Mouse (Mus musculus): Measurements from ENCODE around the gene Gm5127. TPM values are rescaled to one million over a fixed set of nuclear protein-coding genes. Genes with fewer than 3 reads are reported as not detected.

Gm5127 gene
- polyA plus RNA-seq (2014; fragmentation: Nextera tagmentation; extraction: Ambion mirVana), result 0.83 and 1.2 TPM in 2 replicates

- no peaks in the 10 kb centered on the region for H3K9me3 ChIP-seq (ENCODE audit: control insufficient read depth, low read length)
- no peaks in the 10 kb centered on the region for H3K27me3 ChIP-seq (ENCODE audit: control insufficient read depth, insufficient read depth, low read length)
- no peak for ATAC-seq (replicated peaks; ENCODE audit: low FRiP score)
- no peaks in the 10 kb centered on the region for H3K4me1 ChIP-seq (replicated peaks; ENCODE audit: control insufficient read depth, insufficient read depth, low read length)
- H3K4me3 ChIP-seq (ENCODE audit: low read depth, low read length), result no peak within 1 kb of the TSS
- H3K4me2 ChIP-seq (ENCODE audit: low read depth, low read length, severe bottlenecking), result no peak within 1 kb of the TSS
- no peaks in the 10 kb centered on the region for H3K36me3 ChIP-seq (ENCODE audit: control insufficient read depth, insufficient read depth, low read length)
- H3K27ac ChIP-seq (ENCODE audit: low read depth, low read length), result no peak within 1 kb of the TSS
- DNase-seq (ENCODE audit: low spot score), result no peak
- no peak within 1 kb of the TSS for H3K9ac ChIP-seq (ENCODE audit: low read length)
- 62% methylated on average over 3 of the region's 3 CpGs for WGBS
Measured at GRCm38 (mm10) chrX:106582886-106583285, at the start of gene Gm5127. TSS of gene Gm5127 (plus strand) at chrX:106583186.

GRCm38 (mm10) chrX:106536359-106536758 lies 46.6 kb upstream of the Gm5127 start:
- no peaks in the 10 kb centered on the region for H3K27me3 ChIP-seq (ENCODE audit: control insufficient read depth, insufficient read depth, low read length)
- 40% methylated on average over 3 of the region's 3 CpGs for WGBS

GRCm38 (mm10) chrX:106555457-106555856 lies 27.5 kb upstream of the Gm5127 start:
- Histone ChIP-seq H3K9me3 (ENCODE audit: control insufficient read depth, low read length) (no peaks in the 10 kb centered on the region), H3K36me3 (ENCODE audit: control insufficient read depth, insufficient read depth, low read length) (no peaks in the 10 kb centered on the region), H3K4me2 (ENCODE audit: low read depth, low read length, severe bottlenecking) (no peak overlapping the region), H3K27ac (ENCODE audit: low read depth, low read length) (no peak overlapping the region), H3K4me1 (replicated peaks; ENCODE audit: control insufficient read depth, insufficient read depth, low read length) (no peaks in the 10 kb centered on the region), H3K27me3 (ENCODE audit: control insufficient read depth, insufficient read depth, low read length) (no peaks in the 10 kb centered on the region), H3K4me3 (ENCODE audit: low read depth, low read length) (no peak overlapping the region), H3K9ac (ENCODE audit: low read length) (no peak overlapping the region)
- ATAC-seq (replicated peaks; ENCODE audit: low FRiP score), result no peak
- DNase-seq (ENCODE audit: low spot score), result no peak
- WGBS, result 91% methylated on average over 2 of the region's 2 CpGs

More at GRCm38 (mm10) chrX:106536359-106536758, 46.6 kb upstream of the Gm5127 start:
- Histone ChIP-seq H3K9me3 (ENCODE audit: control insufficient read depth, low read length) (no peaks in the 10 kb centered on the region), H3K27ac (ENCODE audit: low read depth, low read length) (no peak overlapping the region), H3K36me3 (ENCODE audit: control insufficient read depth, insufficient read depth, low read length) (no peaks in the 10 kb centered on the region), H3K4me1 (replicated peaks; ENCODE audit: control insufficient read depth, insufficient read depth, low read length) (no peaks in the 10 kb centered on the region), H3K9ac (ENCODE audit: low read length) (no peak overlapping the region), H3K4me2 (ENCODE audit: low read depth, low read length, severe bottlenecking) (no peak overlapping the region), H3K4me3 (ENCODE audit: low read depth, low read length) (no peak overlapping the region)
- no peak for DNase-seq (ENCODE audit: low spot score)
- ATAC-seq (replicated peaks; ENCODE audit: low FRiP score), result no peak

GRCm38 (mm10) chrX:106578966-106579365 lies 4.0 kb upstream of the Gm5127 start:
- H3K27ac ChIP-seq (ENCODE audit: low read depth, low read length), result no peak overlapping the region
- H3K27me3 ChIP-seq (ENCODE audit: control insufficient read depth, insufficient read depth, low read length), result no peaks in the 10 kb centered on the region
- no peak overlapping the region for H3K4me3 ChIP-seq (ENCODE audit: low read depth, low read length)
- no peaks in the 10 kb centered on the region for H3K9me3 ChIP-seq (ENCODE audit: control insufficient read depth, low read length)
- DNase-seq (ENCODE audit: low spot score) (no peak), ATAC-seq (replicated peaks; ENCODE audit: low FRiP score) (no peak)
- no peak overlapping the region for H3K4me2 ChIP-seq (ENCODE audit: low read depth, low read length, severe bottlenecking)
- H3K9ac ChIP-seq (ENCODE audit: low read length), result no peak overlapping the region
- H3K36me3 ChIP-seq (ENCODE audit: control insufficient read depth, insufficient read depth, low read length), result no peaks in the 10 kb centered on the region
- 34% methylated on average over 3 of the region's 3 CpGs for WGBS
- H3K4me1 ChIP-seq (replicated peaks; ENCODE audit: control insufficient read depth, insufficient read depth, low read length), result no peaks in the 10 kb centered on the region

GRCm38 (mm10) chrX:106580410-106580809 lies 2.6 kb upstream of the Gm5127 start:
- no peak for DNase-seq (ENCODE audit: low spot score)
- Histone ChIP-seq H3K4me3 (ENCODE audit: low read depth, low read length) (no peak overlapping the region), H3K27me3 (ENCODE audit: control insufficient read depth, insufficient read depth, low read length) (no peaks in the 10 kb centered on the region), H3K9ac (ENCODE audit: low read length) (no peak overlapping the region), H3K4me1 (replicated peaks; ENCODE audit: control insufficient read depth, insufficient read depth, low read length) (no peaks in the 10 kb centered on the region), H3K4me2 (ENCODE audit: low read depth, low read length, severe bottlenecking) (no peak overlapping the region), H3K9me3 (ENCODE audit: control insufficient read depth, low read length) (no peaks in the 10 kb centered on the region), H3K36me3 (ENCODE audit: control insufficient read depth, insufficient read depth, low read length) (no peaks in the 10 kb centered on the region), H3K27ac (ENCODE audit: low read depth, low read length) (no peak overlapping the region)
- no peak for ATAC-seq (replicated peaks; ENCODE audit: low FRiP score)

GRCm38 (mm10) chrX:106582197-106582596 lies 789 bp upstream of the Gm5127 start:
- Histone ChIP-seq H3K4me2 (ENCODE audit: low read depth, low read length, severe bottlenecking) (no peak overlapping the region), H3K4me1 (replicated peaks; ENCODE audit: control insufficient read depth, insufficient read depth, low read length) (no peaks in the 10 kb centered on the region), H3K4me3 (ENCODE audit: low read depth, low read length) (no peak overlapping the region), H3K27me3 (ENCODE audit: control insufficient read depth, insufficient read depth, low read length) (no peaks in the 10 kb centered on the region), H3K9ac (ENCODE audit: low read length) (no peak overlapping the region), H3K27ac (ENCODE audit: low read depth, low read length) (no peak overlapping the region), H3K36me3 (ENCODE audit: control insufficient read depth, insufficient read depth, low read length) (no peaks in the 10 kb centered on the region), H3K9me3 (ENCODE audit: control insufficient read depth, low read length) (no peaks in the 10 kb centered on the region)
- DNase-seq (ENCODE audit: low spot score), result no peak
- ATAC-seq (replicated peaks; ENCODE audit: low FRiP score), result no peak
- 41% methylated on average over 2 of the region's 2 CpGs for WGBS

GRCm38 (mm10) chrX:106593914-106594313 lies 10.9 kb downstream of the Gm5127 start:
- H3K9me3 ChIP-seq (ENCODE audit: control insufficient read depth, low read length), result no peaks in the 10 kb centered on the region
- H3K4me3 ChIP-seq (ENCODE audit: low read depth, low read length), result no peak overlapping the region
- H3K27me3 ChIP-seq (ENCODE audit: control insufficient read depth, insufficient read depth, low read length), result peaks cover 2% of the 10 kb centered on the region; the same call in 1 of the 2 replicates
- ATAC-seq (replicated peaks; ENCODE audit: low FRiP score) (no peak), DNase-seq (ENCODE audit: low spot score) (no peak)
- no peak overlapping the region for H3K4me2 ChIP-seq (ENCODE audit: low read depth, low read length, severe bottlenecking)
- no peaks in the 10 kb centered on the region for H3K36me3 ChIP-seq (ENCODE audit: control insufficient read depth, insufficient read depth, low read length)
- no peak overlapping the region for H3K27ac ChIP-seq (ENCODE audit: low read depth, low read length)
- H3K9ac ChIP-seq (ENCODE audit: low read length), result no peak overlapping the region
- H3K4me1 ChIP-seq (replicated peaks; ENCODE audit: control insufficient read depth, insufficient read depth, low read length), result no peaks in the 10 kb centered on the region

GRCm38 (mm10) chrX:106595904-106596303 lies 12.9 kb downstream of the Gm5127 start:
- ATAC-seq (replicated peaks; ENCODE audit: low FRiP score), result no peak
- no peak overlapping the region for H3K9ac ChIP-seq (ENCODE audit: low read length)
- H3K4me2 ChIP-seq (ENCODE audit: low read depth, low read length, severe bottlenecking), result no peak overlapping the region
- H3K9me3 ChIP-seq (ENCODE audit: control insufficient read depth, low read length), result no peaks in the 10 kb centered on the region
- WGBS, result 79% methylated on average over 1 of the region's 1 CpGs
- no peaks in the 10 kb centered on the region; the same call in 1 of the 2 replicates for H3K27me3 ChIP-seq (ENCODE audit: control insufficient read depth, insufficient read depth, low read length)
- H3K27ac ChIP-seq (ENCODE audit: low read depth, low read length), result no peak overlapping the region
- DNase-seq (ENCODE audit: low spot score), result no peak
- H3K4me1 ChIP-seq (replicated peaks; ENCODE audit: control insufficient read depth, insufficient read depth, low read length), result no peaks in the 10 kb centered on the region
- H3K36me3 ChIP-seq (ENCODE audit: control insufficient read depth, insufficient read depth, low read length), result no peaks in the 10 kb centered on the region
- no peak overlapping the region for H3K4me3 ChIP-seq (ENCODE audit: low read depth, low read length)

- ATAC-seq (replicated peaks; ENCODE audit: low FRiP score) (no peak), DNase-seq (ENCODE audit: low spot score) (no peak)
- Histone ChIP-seq H3K36me3 (ENCODE audit: control insufficient read depth, insufficient read depth, low read length) (no peaks in the 10 kb centered on the region), H3K4me1 (replicated peaks; ENCODE audit: control insufficient read depth, insufficient read depth, low read length) (no peaks in the 10 kb centered on the region), H3K9me3 (ENCODE audit: control insufficient read depth, low read length) (no peaks in the 10 kb centered on the region), H3K4me3 (ENCODE audit: low read depth, low read length) (no peak overlapping the region), H3K27me3 (ENCODE audit: control insufficient read depth, insufficient read depth, low read length) (no peaks in the 10 kb centered on the region; the same call in 1 of the 2 replicates), H3K9ac (ENCODE audit: low read length) (no peak overlapping the region), H3K4me2 (ENCODE audit: low read depth, low read length, severe bottlenecking) (no peak overlapping the region), H3K27ac (ENCODE audit: low read depth, low read length) (no peak overlapping the region)
- 13% methylated on average over 9 of the region's 9 CpGs for WGBS
Measured at GRCm38 (mm10) chrX:106602574-106603258, 19.7 kb downstream of the Gm5127 start.
